ENCODE assay signal across 7 mouse cellular contexts in the genomic region with DNA sequence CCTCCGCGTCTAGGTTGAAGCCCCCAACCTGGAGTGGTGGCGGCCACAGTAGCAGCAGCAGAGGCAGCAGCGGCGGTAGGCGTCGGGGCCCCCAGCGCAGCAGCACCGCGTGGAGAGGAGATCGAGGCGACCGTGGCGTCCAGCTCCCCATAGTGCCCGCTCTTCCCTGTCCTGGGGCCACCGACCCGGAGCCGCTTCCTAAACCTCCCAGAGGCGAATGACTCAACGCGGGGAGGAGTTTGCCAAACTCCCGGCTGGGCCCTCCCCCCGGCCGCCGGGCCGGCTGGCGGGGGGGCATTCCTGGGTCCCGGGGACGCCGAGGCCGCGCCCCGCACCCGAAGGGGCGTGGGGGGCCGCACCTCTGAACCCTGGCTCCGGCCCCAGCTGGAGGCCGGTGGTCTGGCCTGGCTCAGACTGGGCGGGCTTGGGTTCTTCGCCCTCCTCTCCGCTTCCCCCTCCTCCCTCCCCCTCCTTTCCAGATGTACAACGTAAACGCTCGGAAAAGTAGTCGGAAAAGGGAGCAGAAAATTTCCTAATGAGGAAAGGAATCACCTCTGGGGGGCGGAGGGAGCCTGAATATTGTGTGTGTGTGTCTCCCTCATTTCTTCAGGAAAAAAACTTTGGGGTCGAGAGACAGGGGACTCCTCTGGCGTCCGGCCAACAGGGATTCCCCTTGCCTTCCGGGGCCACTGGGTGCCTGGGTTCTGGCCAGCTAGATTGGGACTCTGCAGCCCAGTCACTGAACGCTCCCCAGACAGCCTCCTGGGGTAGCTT. TPM values are rescaled to one million over a fixed set of nuclear protein-coding genes. Genes with fewer than 3 reads are reported as not detected.
DNase-seq lines count a peak whose midpoint lies in the region; ATAC-seq and TF ChIP-seq lines count a peak whose summit lies in the region.

Itga5 (minus strand) TSS at position 388 of the 774 bp plus-strand sequence.

- H3K27me3 ChIP-seq in hindbrain, embryonic 15.5 days, result peaks cover 5% of the 10 kb centered on the region; the same call in 1 of the 2 replicates
- H3K27me3 ChIP-seq in liver, embryonic 12.5 days (replicated peaks), result peaks cover 32% of the 10 kb centered on the region
- no peaks in the 10 kb centered on the region for H3K27me3 ChIP-seq in myocyte (ENCODE audit: control insufficient read depth, insufficient read depth, insufficient read length)

- no peaks in the 10 kb centered on the region for H3K36me3 ChIP-seq in hindbrain, embryonic 15.5 days
- H3K36me3 ChIP-seq in liver, embryonic 12.5 days, result peaks cover 2% of the 10 kb centered on the region; the same call in 1 of the 2 replicates
- H3K36me3 ChIP-seq in myocyte (ENCODE audit: control insufficient read depth, insufficient read depth), result no peaks in the 10 kb centered on the region

- DNase-seq in ES-CJ7 (ENCODE audit: low read depth, low spot score), result peak; percentile 73
- DNase-seq in adrenal gland, postnatal 10 days, result peak; percentile 89
- peak; percentile 64 to 74 for DNase-seq in gastrocnemius, adult 8-10 months (ENCODE audit: low spot score in 2 of 2)
- DNase-seq in thymus, postnatal 25 days, result peak; percentile 14

- TF ChIP-seq POLR2A in myocyte (IDR thresholded peaks at IDR 0.05; ENCODE audit: insufficient read length, low read depth), result peak; percentile 93

- WGBS in hindbrain, embryonic 15.5 days, result under 1% methylated on average over 50 of the region's 51 CpGs
- WGBS in liver, embryonic 12.5 days (ENCODE audit: insufficient replicate concordance), result 3% methylated on average over 48 of the region's 51 CpGs

- H3K4me2 ChIP-seq in hindbrain, embryonic 15.5 days, result peak within 1 kb of the TSS; percentile 92
- peak within 1 kb of the TSS; percentile 96 for H3K4me2 ChIP-seq in liver, embryonic 12.5 days
- peak within 1 kb of the TSS; percentile 92 for H3K4me2 ChIP-seq in myocyte (ENCODE audit: low read depth)

- ATAC-seq in hindbrain, embryonic 15.5 days (ENCODE audit: low FRiP score, low read depth), result peak; percentile 75
- ATAC-seq in liver, embryonic 12.5 days, result peak; percentile 48

- H3K4me3 ChIP-seq in hindbrain, embryonic 15.5 days, result peak within 1 kb of the TSS; percentile 46
- H3K4me3 ChIP-seq in liver, embryonic 12.5 days, result peak within 1 kb of the TSS; percentile 75
- peak within 1 kb of the TSS; percentile 97 for H3K4me3 ChIP-seq in myocyte

- H3K79me2 ChIP-seq in myocyte (ENCODE audit: control insufficient read depth, insufficient read depth), result peaks cover 48% of the 10 kb centered on the region

- peak within 1 kb of the TSS; percentile 89 for H3ac ChIP-seq in myocyte (ENCODE audit: control insufficient read depth, insufficient read length)

- H3K9ac ChIP-seq in hindbrain, embryonic 15.5 days, result peak within 1 kb of the TSS; percentile 51
- H3K9ac ChIP-seq in liver, embryonic 12.5 days, result peak within 1 kb of the TSS; percentile 89

- H3K27ac ChIP-seq in hindbrain, embryonic 15.5 days (replicated peaks), result peak within 1 kb of the TSS; percentile 17; the same call in 1 of the 2 replicates
- H3K27ac ChIP-seq in liver, embryonic 12.5 days, result peak within 1 kb of the TSS; percentile 83

- H3K4me1 ChIP-seq in hindbrain, embryonic 15.5 days (replicated peaks), result peaks cover 20% of the 10 kb centered on the region
- H3K4me1 ChIP-seq in liver, embryonic 12.5 days, result peaks cover 58% of the 10 kb centered on the region

- no peaks in the 10 kb centered on the region for H3K9me3 ChIP-seq in hindbrain, embryonic 15.5 days
- H3K9me3 ChIP-seq in liver, embryonic 12.5 days (replicated peaks), result no peaks in the 10 kb centered on the region

TF ChIP-seq in myocyte, 11 proteins besides CTCF, POLR2A, EP300 and RAD21:
- TF ChIP-seq USF1 (IDR thresholded peaks at IDR 0.05; ENCODE audit: low read depth), result no peak
- peak; percentile 49 for TF ChIP-seq SRF (IDR thresholded peaks at IDR 0.05; ENCODE audit: control insufficient read depth, insufficient read length, low read depth)
- peak; percentile 93 for TF ChIP-seq POLR2AphosphoS2 (IDR thresholded peaks at IDR 0.05; ENCODE audit: insufficient read length, low read depth)
- TF ChIP-seq CEBPB (IDR thresholded peaks at IDR 0.05; ENCODE audit: insufficient read depth, poor library complexity, severe bottlenecking), result no peak
- TF ChIP-seq E2F4 (IDR thresholded peaks at IDR 0.05; ENCODE audit: insufficient read depth), result no peak
- no peak for TF ChIP-seq TCF12 (IDR thresholded peaks at IDR 0.05; ENCODE audit: insufficient read depth, poor library complexity, severe bottlenecking)
- no peak for TF ChIP-seq TCF3 (IDR thresholded peaks at IDR 0.05; ENCODE audit: insufficient read length, low read depth)
- no peak for TF ChIP-seq MYOG (IDR thresholded peaks at IDR 0.05; ENCODE audit: control insufficient read depth in 1 of 3, insufficient read depth in 1 of 3, insufficient read length in 2 of 3, low read depth in 2 of 3)

RNA-seq across cellular contexts. Expression of gene Itga5, which starts in this region (rescaled TPM):
- total RNA-seq in adrenal gland, postnatal 10 days (2021), result 10 to 100 TPM; 38.0 to 38.2 TPM
- 1 to 10 TPM; 4.0 to 4.9 (median 4.5) TPM for total RNA-seq in gastrocnemius, adult 8-10 months (2022)
- polyA plus RNA-seq in hindbrain, embryonic 15.5 days (2015; fragmentation: Nextera tagmentation; extraction: Ambion mirVana), result 7.4 and 7.9 TPM in 2 replicates
- polyA plus RNA-seq in liver, embryonic 12.5 days (2016; fragmentation: Nextera tagmentation; extraction: Ambion mirVana), result 21.8 and 23.2 TPM in 2 replicates
- polyA plus RNA-seq in myocyte (2012; fragmentation: generic; extraction: Trizol), result 162 TPM

Comparison
In these comparisons a context has a peak if more than half of its experiments do, and no peak if none do; other contexts are left out.
1. Peak in every context shown above with its lines: DNase-seq, ATAC-seq, H3K4me3 ChIP-seq and H3K27ac ChIP-seq.
2. RNA of gene Itga5 (total RNA-seq): 38.0 to 38.2 TPM in adrenal gland, postnatal 10 days; 4.0 to 4.9 TPM in gastrocnemius, adult 8-10 months; every median in the first group is over 4 times any median in the second.
3. DNase-seq: peak in every context shown above with its lines; median percentile 89 in adrenal gland, postnatal 10 days; 73 in ES-CJ7; 69 in gastrocnemius, adult 8-10 months; 14 in thymus, postnatal 25 days.
4. H3K4me3 ChIP-seq: peak in every context shown above with its lines; median percentile 97 in myocyte; 75 in liver, embryonic 12.5 days; 46 in hindbrain, embryonic 15.5 days.